Mouse (Mus musculus): Measurements from ENCODE around the gene Fam174b.

Gene Fam174b

DNA sequence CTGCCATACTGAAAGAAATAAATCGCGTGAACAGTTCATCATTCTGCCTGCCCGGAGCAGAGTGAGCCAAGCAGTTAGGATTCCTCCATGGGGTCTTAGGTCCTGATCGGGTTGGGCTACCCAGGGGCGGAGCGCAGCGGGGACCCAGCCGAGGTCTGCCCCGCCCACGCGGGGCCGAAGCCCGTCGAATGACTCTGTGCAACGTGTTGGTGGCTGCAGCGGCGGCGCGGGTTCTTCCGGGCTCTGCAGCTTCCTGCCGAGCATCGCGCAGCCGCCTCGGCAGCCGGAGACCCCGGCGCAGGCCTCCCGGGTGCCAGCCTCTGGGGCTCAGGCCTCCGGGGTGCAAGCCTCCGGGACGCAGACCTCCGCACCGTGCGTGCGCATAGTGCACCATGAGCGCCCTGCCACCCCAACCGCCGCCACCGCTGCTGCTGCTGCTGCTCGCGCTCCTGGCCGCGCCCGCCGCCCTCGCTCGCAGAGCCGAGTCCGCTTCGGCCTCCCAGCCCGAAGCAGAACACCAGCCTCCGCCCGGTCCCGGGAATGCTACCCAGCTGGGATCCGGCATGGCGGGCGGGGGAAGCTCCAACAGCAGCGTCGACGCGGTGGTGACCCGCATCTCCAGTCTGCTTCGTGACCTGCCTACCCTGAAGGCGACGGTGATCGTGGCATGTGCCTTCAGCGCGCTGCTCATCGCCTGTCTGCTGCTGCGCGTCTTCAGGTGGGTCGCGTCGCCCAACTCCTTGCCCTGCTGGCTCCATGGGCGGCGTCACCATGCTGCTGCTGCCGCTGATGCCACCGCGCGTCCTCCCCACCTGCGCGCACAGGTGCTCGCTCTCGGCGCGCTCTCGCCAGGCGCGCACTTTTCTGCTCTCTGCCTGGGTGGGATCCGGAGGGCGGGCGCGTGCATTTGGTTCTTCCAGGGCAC, at the start of gene Fam174b:
TSS of gene Fam174b (plus strand) at position 192 of the 925 bp plus-strand sequence.
- peak in 1 of 2 experiments; percentile 66 for DNase-seq (ENCODE audit: low spot score in 2 of 2)

DNA sequence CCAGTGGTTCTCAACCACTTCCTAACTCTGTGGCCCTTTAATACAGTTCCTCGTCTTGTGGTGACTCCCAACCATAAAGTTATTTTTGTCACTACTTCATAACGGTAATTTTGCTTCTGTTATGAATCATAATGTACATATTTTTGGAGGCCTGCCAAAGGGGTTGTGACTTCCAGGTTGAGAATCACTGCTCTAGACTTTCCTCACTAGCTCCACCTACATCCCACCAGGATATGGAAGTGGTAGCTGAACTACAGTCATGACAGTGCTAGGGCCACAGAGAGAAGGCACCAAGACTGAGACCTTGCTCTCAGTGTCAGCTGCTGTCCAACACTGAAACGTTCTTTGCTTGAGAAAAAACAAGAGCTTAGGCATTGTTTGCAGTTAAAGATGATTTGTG, 43.0 kb upstream of the Fam174b start:
- DNase-seq (ENCODE audit: low spot score in 2 of 2): no peak

DNA sequence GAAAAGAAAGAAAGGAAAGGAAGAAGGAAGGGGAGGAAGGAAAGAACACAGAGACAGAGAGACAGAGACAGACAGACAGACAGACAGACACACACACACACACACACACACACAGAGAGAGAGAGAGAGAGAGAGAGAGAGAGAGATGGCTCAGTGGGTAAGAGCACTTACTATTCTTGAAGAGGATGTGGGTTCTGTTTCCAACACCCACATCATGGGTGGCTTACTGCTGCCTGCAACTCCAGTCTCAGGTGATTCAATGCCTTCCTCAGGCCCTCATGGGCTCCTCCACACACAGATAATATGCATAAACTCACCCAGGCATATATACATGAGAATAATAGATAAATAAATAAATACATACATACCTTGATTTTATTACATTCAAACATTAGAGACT, 35.8 kb upstream of the Fam174b start:
- DNase-seq (ENCODE audit: low spot score in 2 of 2): no peak

DNA sequence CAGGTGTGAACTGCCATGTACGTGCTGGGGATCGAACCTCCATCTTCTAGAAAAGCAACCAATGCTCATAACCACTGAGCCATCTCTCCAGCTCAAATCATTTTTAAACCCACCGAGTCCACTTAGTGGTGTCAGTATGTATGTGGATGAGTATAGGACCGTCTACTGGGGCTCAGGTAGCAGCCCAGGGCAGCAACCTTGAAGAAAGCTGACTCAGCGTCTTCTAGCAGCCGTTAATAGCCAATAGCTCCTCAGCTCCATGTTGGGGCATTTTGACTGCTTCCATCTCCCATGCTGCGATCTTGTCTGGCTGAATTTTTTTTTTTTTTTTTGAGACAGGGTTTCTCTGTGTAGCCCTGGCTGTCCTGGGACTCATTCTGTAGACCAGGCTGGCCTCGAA, 26.6 kb upstream of the Fam174b start:
- no peak for DNase-seq (ENCODE audit: low spot score in 2 of 2)

DNA sequence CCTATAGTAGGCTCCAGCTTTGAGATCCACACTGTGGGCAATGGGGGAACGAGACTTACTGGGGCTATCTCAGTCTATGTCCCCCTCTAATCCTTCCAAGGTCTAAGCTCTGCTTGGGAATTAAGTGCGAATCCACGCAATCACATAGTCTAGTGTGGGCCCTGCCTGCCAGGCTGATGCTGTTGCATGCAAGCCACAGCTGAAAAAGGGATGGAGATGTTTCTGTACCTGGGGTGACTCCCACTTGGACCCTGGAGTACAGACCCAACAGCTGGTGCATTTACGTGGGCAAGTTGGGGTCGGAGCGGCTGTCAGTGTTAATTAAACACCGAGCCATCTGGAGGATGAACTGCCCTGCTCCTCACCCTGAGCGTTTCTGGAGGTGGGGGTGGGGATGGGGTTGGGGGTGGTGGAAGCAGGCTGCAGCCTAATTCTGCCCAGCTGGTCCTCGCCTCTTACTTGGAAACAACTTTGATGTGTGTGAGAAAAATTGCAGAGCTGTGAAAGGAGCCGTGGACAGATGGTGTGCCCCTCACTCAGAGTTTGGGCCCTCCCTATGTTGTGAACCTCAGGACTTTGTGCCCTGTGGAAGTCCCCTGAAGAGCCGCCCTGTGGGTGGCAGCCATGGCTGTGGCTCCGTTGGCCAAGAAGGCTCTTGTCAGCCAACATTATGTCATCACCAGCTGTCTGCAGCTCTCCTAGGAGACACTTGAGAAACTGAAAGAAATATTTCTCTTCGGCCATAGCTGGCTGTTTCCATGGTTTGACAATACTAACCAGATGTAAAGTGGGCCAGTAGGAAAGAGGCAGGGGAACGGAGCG, 24.0 kb upstream of the Fam174b start:
- peak; percentile 63 to 70 for DNase-seq (ENCODE audit: low spot score in 2 of 2)

DNA sequence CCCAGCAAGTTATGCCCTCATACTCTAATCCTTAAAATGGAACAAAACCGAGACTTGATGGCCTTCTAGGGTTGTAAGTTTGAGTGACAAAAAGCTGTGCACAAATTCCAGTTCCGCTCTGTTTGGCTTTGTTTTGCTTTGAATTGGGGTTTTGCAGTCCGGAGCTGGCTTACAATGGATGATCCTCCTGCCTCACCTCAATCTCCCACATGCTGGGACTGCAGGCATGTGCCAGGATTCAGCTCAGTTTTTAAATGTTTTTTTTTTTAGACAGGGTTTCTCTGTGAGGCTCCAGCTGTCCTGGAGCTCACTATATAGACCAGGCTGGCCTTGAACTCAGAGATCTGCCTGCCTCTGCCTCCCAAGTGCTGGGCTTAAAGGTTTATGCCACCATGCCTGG, 23.3 kb upstream of the Fam174b start:
- DNase-seq (ENCODE audit: low spot score in 2 of 2): no peak

- peak; percentile 71 to 79 for DNase-seq (ENCODE audit: low spot score in 2 of 2)
Observed at GRCm38 (mm10) chr7:73718031-73718430, 22.1 kb upstream of the Fam174b start.

GRCm38 (mm10) chr7:73718497-73719007, 21.6 kb upstream of the Fam174b start:
- DNase-seq (ENCODE audit: low spot score in 2 of 2): no peak

DNA sequence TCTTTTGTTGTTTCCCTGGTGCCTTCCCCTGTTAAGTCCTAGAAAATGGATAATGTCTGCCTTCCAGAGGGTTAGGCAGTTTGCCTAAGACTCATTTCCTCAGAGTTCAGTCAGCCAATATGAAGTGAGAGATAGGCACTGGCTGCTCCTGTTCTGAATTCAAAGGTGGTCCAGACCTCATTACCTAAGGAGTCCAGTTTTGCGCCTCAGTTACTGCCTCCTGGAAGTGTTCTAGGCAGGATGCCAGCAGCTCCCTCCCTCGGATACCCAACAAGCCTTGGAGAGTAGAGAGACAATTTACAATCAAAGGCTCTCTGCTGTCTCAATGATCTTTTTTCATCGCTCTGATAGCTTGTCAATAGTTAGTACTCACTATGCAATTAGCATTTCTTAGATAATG, 19.1 kb upstream of the Fam174b start:
- peak in 1 of 2 experiments; percentile 36 for DNase-seq (ENCODE audit: low spot score in 2 of 2)

DNA sequence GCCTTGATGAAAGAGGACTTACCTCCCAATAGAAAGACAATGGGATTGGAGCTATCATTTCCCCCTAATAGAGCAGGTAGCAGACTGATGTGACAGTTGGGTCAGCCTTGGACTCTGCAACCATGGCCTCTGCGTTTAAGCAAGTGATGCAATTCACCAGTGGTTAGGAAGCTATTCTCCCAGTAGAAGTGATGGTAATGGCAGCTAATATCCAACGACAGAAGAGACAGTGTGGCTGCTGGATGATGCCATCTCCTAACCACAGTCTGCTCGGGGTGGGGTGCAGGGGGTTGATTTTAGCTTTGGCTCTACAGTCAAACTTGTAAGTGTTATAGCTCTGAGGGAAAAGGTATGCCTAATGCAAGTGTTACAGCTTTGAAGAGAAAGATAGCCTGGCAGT, 18.3 kb upstream of the Fam174b start:
- no peak for DNase-seq (ENCODE audit: low spot score in 2 of 2)

GRCm38 (mm10) chr7:73729913-73730312, 10.2 kb upstream of the Fam174b start:
- DNase-seq (ENCODE audit: low spot score in 2 of 2): no peak

DNA sequence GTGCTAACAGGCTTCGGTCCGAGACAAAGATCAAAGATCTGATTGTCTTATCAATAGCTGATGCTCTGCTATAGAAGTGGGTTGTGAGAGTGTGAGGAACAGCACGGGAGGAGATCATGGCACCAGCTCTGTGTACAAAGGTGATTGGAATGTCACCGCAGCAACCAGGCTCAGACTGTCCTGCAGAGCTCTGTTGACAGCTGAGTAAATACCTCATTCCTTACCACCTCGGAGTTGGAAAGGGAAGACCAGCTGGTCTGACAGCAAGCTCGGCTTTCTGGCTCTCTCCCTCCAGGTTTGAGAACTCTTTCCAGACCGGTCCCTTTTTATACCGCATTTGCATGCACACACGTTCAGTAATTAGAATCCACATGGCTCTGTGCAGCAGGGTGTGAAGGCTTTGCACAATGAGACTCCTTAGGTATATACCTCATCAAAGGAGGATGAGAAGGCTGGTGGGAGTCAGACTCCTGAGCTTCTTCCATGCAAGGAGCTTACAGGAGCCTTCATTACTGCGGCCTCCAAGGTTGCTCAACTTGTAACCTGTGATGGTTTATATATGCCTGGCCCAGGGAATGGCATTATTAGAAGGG, 9.6 kb upstream of the Fam174b start:
- no peak for DNase-seq (ENCODE audit: low spot score in 2 of 2)

DNA sequence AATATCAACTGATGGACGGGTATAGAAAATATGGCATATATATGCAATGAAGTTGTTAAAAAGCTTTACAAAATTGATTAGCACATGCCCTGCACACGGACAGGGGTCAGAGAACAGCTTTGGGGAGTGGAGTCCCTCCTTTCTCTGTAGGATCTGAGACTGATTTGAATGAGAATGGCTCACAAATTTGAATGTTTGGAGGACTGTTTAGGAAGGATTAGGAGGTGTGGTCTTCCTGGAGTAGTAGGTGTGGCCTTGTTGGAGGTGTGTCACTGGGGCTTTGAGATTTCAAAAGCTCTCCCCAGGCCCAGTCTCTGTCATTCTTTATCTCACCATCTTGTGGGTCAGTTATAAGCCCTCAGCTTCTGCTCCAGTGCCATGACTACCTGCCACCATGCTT, 4.1 kb upstream of the Fam174b start:
- DNase-seq (ENCODE audit: low spot score in 2 of 2): no peak

GRCm38 (mm10) chr7:73741392-73741791, 1.3 kb downstream of the Fam174b start:
- no peak for DNase-seq (ENCODE audit: low spot score in 2 of 2)

- no peak for DNase-seq (ENCODE audit: low spot score in 2 of 2)
Observed at GRCm38 (mm10) chr7:73741841-73742240, 1.7 kb downstream of the Fam174b start.

- DNase-seq (ENCODE audit: low spot score in 2 of 2): peak; percentile 51 to 66
Observed at GRCm38 (mm10) chr7:73743144-73743543, 3.0 kb downstream of the Fam174b start.

DNA sequence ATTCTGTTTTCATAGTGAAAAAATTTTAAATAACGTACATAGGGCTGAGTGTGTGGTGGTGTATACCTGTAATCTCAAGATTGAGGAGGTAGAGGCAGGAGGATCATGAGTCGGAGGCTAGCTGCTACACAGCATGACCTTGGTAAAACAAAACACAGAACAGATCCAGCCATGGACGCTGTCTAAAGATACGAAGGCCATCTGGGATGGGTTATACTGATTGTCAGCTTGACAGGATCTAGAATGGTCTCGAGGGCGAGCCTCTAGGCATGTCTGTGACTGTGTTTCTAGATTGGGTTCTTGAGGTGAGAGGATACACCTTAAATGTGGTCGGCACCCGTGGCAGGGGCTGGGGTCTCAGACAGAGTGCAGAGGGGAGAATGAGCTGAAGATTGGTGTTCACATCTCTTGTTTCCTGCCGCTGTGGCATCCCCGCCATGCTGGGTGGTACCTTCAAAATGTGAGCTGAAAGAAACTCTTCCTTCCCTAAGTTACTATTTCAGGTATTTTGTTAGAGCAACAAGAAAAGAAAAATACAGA, 3.8 kb downstream of the Fam174b start:
- no peak for DNase-seq (ENCODE audit: low spot score in 2 of 2)

- peak in 1 of 2 experiments; percentile 45 for DNase-seq (ENCODE audit: low spot score in 2 of 2)
Observed at GRCm38 (mm10) chr7:73745903-73746302, 5.8 kb downstream of the Fam174b start.

GRCm38 (mm10) chr7:73746836-73747235, 6.7 kb downstream of the Fam174b start:
- no peak for DNase-seq (ENCODE audit: low spot score in 2 of 2)

DNA sequence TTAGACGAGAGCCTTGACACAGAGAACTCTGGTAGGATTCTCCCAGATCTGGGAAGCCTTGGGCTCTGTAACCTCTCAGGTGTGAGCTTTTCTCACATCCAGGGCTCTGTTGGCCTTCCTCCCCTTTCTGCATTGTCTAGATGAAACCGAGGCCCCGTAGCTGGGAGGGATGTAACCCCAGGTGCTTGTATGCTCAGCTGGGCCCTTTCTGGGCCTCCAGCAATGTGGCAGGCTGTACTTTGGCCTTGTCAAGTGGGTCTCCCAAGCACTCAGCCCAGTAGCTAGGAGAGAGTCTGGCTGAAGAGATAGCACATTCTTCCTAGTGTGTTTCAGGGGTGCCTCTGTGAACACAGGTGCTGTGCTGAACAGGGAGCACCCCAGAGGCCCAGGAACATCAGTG, 7.4 kb downstream of the Fam174b start:
- no peak for DNase-seq (ENCODE audit: low spot score in 2 of 2)

GRCm38 (mm10) chr7:73748437-73749108, 8.5 kb downstream of the Fam174b start:
- no peak for DNase-seq (ENCODE audit: low spot score in 2 of 2)
